ENCODE assay signal across 15 mouse cellular contexts in the genomic region with DNA sequence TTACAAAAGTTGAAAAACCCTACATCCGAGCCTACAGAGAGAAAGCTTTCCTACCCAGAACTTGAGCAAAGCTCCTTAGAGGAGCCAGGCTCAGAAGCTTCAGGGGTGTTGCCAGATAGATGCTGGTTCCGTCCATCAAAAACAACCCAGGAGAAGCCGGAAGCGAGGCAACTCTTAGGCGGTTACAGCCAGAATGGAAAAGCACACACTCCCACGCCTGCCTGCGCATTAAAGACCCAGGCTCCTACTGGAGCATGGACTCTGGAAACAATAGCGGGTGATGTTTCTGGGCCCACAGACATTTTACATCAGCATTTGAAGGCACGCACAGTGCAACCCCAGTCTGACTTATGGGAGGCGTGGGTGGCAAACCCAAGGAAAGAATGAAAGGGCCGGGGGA. TPM values are rescaled to one million over a fixed set of nuclear protein-coding genes. Genes with fewer than 3 reads are reported as not detected.
DNase-seq lines count a peak whose midpoint lies in the region; ATAC-seq and TF ChIP-seq lines count a peak whose summit lies in the region.
"Had no signal": no experiment of that assay in that cellular context is flagged by ENCODE, and none has a peak within 500 bp of the region (broad histone marks: within the 10 kb centered on the region; RNA-seq: fewer than 3 reads in every experiment).

No protein-coding gene starts in this region.

- ATAC-seq in heart, embryonic 13.5 days (ENCODE audit: extremely low read depth, insufficient number of reproducible peaks, low FRiP score, low TSS enrichment): no peak
- ATAC-seq in heart, embryonic 12.5 days (ENCODE audit: insufficient number of reproducible peaks, low FRiP score): no peak
- ATAC-seq in lung, embryonic 14.5 days (ENCODE audit: insufficient read depth): no peak
- ATAC-seq in heart, embryonic 16.5 days (replicated peaks; ENCODE audit: extremely low read depth, insufficient read depth, low FRiP score): no peak

- H3K4me1 ChIP-seq in heart, embryonic 13.5 days: peaks cover 27% of the 10 kb centered on the region
- peaks cover 18% of the 10 kb centered on the region for H3K4me1 ChIP-seq in heart, embryonic 12.5 days (replicated peaks)
- H3K4me1 ChIP-seq in lung, embryonic 14.5 days (ENCODE audit: insufficient read depth): 0 out of 2 replicates have a peak, but pooled peaks cover 8% of the 10 kb centered on the region
- H3K4me1 ChIP-seq in heart, embryonic 16.5 days (ENCODE audit: control insufficient read depth, insufficient read depth, low read length): peaks cover 19% of the 10 kb centered on the region
- H3K4me1 ChIP-seq in olfactory bulb, adult 2 months (ENCODE audit: control insufficient read depth, insufficient read depth, low read length): peaks cover 20% of the 10 kb centered on the region
- H3K4me1 ChIP-seq: liver, embryonic 15.5 days had no signal

- H3K36me3 ChIP-seq in heart, embryonic 13.5 days: no peaks in the 10 kb centered on the region
- H3K36me3 ChIP-seq in heart, embryonic 12.5 days: no peaks in the 10 kb centered on the region
- H3K36me3 ChIP-seq in lung, embryonic 14.5 days (ENCODE audit: insufficient read depth): no peaks in the 10 kb centered on the region
- no peaks in the 10 kb centered on the region for H3K36me3 ChIP-seq in heart, embryonic 16.5 days (ENCODE audit: control insufficient read depth, insufficient read depth)
- H3K36me3 ChIP-seq: hindbrain, embryonic 10.5 days; liver, embryonic 15.5 days had no signal

- H3K4me2 ChIP-seq in heart, embryonic 13.5 days: 0 out of 2 replicates have a peak overlapping the region, but pooled peaks have one; percentile 1
- no peak overlapping the region for H3K4me2 ChIP-seq in heart, embryonic 12.5 days
- H3K4me2 ChIP-seq in lung, embryonic 14.5 days: 0 out of 2 replicates have a peak overlapping the region, but pooled peaks have one; percentile 1
- peak overlapping the region; percentile 28 for H3K4me2 ChIP-seq in heart, embryonic 16.5 days (ENCODE audit: low read depth, low read length)
- H3K4me2 ChIP-seq: liver, embryonic 15.5 days; midbrain, embryonic 11.5 days had no signal

- no peaks in the 10 kb centered on the region for H3K9me3 ChIP-seq in heart, embryonic 13.5 days
- no peaks in the 10 kb centered on the region for H3K9me3 ChIP-seq in heart, embryonic 12.5 days (replicated peaks)
- H3K9me3 ChIP-seq in lung, embryonic 14.5 days (ENCODE audit: low read depth, low read length): no peaks in the 10 kb centered on the region
- H3K9me3 ChIP-seq in heart, embryonic 16.5 days (replicated peaks; ENCODE audit: control insufficient read depth, low read length): no peaks in the 10 kb centered on the region
- H3K9me3 ChIP-seq: hindbrain, embryonic 10.5 days; liver, embryonic 15.5 days had no signal

- H3K27ac ChIP-seq in heart, embryonic 13.5 days (replicated peaks): peak overlapping the region; percentile 72
- H3K27ac ChIP-seq in heart, embryonic 12.5 days (ENCODE audit: poor library complexity, severe bottlenecking): no peak overlapping the region
- peak overlapping the region; percentile 56; the same call in 1 of the 2 replicates for H3K27ac ChIP-seq in lung, embryonic 14.5 days (ENCODE audit: low read depth)
- H3K27ac ChIP-seq in heart, embryonic 16.5 days (ENCODE audit: low read length): peak overlapping the region; percentile 82
- H3K27ac ChIP-seq in olfactory bulb, adult 2 months (ENCODE audit: insufficient read depth, low read depth, low read length): peak overlapping the region; percentile 23; the same call in 1 of the 2 replicates
- H3K27ac ChIP-seq: hindbrain, embryonic 10.5 days; liver, embryonic 15.5 days had no signal

- H3K4me3 ChIP-seq in heart, embryonic 13.5 days: no peak overlapping the region
- no peak overlapping the region for H3K4me3 ChIP-seq in heart, embryonic 12.5 days
- no peak overlapping the region for H3K4me3 ChIP-seq in lung, embryonic 14.5 days (ENCODE audit: low read depth, low read length)
- no peak overlapping the region for H3K4me3 ChIP-seq in heart, embryonic 16.5 days (ENCODE audit: low read length)
- H3K4me3 ChIP-seq in olfactory bulb, adult 2 months (ENCODE audit: insufficient read depth, low read depth, low read length): no peak overlapping the region
- H3K4me3 ChIP-seq: hindbrain, embryonic 10.5 days; liver, embryonic 15.5 days; myocyte had no signal

- 0 out of 2 replicates have a peak overlapping the region, but pooled peaks have one; percentile 0 for H3K9ac ChIP-seq in heart, embryonic 13.5 days
- no peak overlapping the region for H3K9ac ChIP-seq in heart, embryonic 12.5 days
- H3K9ac ChIP-seq in lung, embryonic 14.5 days: no peak overlapping the region
- peak overlapping the region; percentile 20; the same call in 1 of the 2 replicates for H3K9ac ChIP-seq in heart, embryonic 16.5 days (ENCODE audit: low read length)
- H3K9ac ChIP-seq: liver, embryonic 15.5 days had no signal

- no peaks in the 10 kb centered on the region for H3K27me3 ChIP-seq in heart, embryonic 13.5 days (replicated peaks)
- no peaks in the 10 kb centered on the region for H3K27me3 ChIP-seq in heart, embryonic 12.5 days (replicated peaks)
- H3K27me3 ChIP-seq in lung, embryonic 14.5 days (ENCODE audit: insufficient read depth, low read length): 0 out of 2 replicates have a peak, but pooled peaks cover 3% of the 10 kb centered on the region
- H3K27me3 ChIP-seq in heart, embryonic 16.5 days (ENCODE audit: control insufficient read depth, insufficient read depth, low read length): no peaks in the 10 kb centered on the region
- H3K27me3 ChIP-seq: liver, embryonic 15.5 days had no signal

- TF ChIP-seq POLR2A in olfactory bulb, adult 2 months (IDR thresholded peaks at IDR 0.05; ENCODE audit: insufficient read depth, low read depth, low read length): no peak

- DNase-seq in lung, embryonic 14.5 days: peak; percentile 44
- DNase-seq in lung, postnatal 25 days (ENCODE audit: low spot score): no peak
- no peak for DNase-seq in adrenal gland, adult 18-20 months (ENCODE audit: low spot score in 2 of 2)
- DNase-seq in yolk sac, embryonic 10.5 days (ENCODE audit: low spot score): no peak
- DNase-seq: cerebellum, adult 9-10 months; embryo, embryonic 11 days; right cerebral cortex, postnatal 4 days had no signal

- TF ChIP-seq CTCF in lung, embryonic 14.5 days (IDR thresholded peaks at IDR 0.05; ENCODE audit: low read depth): no peak
- TF ChIP-seq CTCF in olfactory bulb, adult 2 months (IDR thresholded peaks at IDR 0.05; ENCODE audit: insufficient read depth, low read depth, low read length): no peak

- 71% methylated on average over 11 of the region's 11 CpGs for WGBS in heart, embryonic 13.5 days
- 74% methylated on average over 11 of the region's 11 CpGs for WGBS in heart, embryonic 12.5 days
- 62% methylated on average over 11 of the region's 11 CpGs for WGBS in lung, embryonic 14.5 days
- WGBS in heart, embryonic 16.5 days: 67% methylated on average over 11 of the region's 11 CpGs
- 47% methylated on average over 11 of the region's 11 CpGs for WGBS in olfactory bulb, adult 2 months

RNA-seq across cellular contexts. Expression of a gene that starts 32.2 kb away (rescaled TPM):
- polyA plus RNA-seq in heart, embryonic 13.5 days (2015; fragmentation: Nextera tagmentation; extraction: Ambion mirVana): 3.1 and 3.6 TPM in 2 replicates
- polyA plus RNA-seq in heart, embryonic 12.5 days (2016; fragmentation: Nextera tagmentation; extraction: Ambion mirVana): 4.2 and 5.4 TPM in 2 replicates
- polyA plus RNA-seq in lung, embryonic 14.5 days (2014; fragmentation: Nextera tagmentation; extraction: Ambion mirVana): 1.2 and 1.8 TPM in 2 replicates
- polyA plus RNA-seq in heart, embryonic 16.5 days (2015; fragmentation: Nextera tagmentation; extraction: Ambion mirVana): 1.6 and 1.7 TPM in 2 replicates
- not detected in 2 replicates for polyA plus RNA-seq in olfactory bulb, adult 2 months (2012; ENCODE audit: insufficient read depth, insufficient read length, low replicate concordance, missing spikeins)
- 1 to 10 TPM; 1.3 to 2.4 TPM for total RNA-seq in adrenal gland, adult 18-20 months (2021)
- polyA plus RNA-seq: myocyte had no signal

Comparison
In these comparisons a context has a peak if more than half of its experiments do, and no peak if none do; other contexts are left out.
1. H3K9ac ChIP-seq: peak in heart, embryonic 13.5 days (single experiment) and heart, embryonic 16.5 days (single experiment); none in heart, embryonic 12.5 days (single experiment) and lung, embryonic 14.5 days (single experiment).